Mouse (Mus musculus): Measurements from ENCODE around the gene Wfdc21.

Gene Wfdc21

GRCm38 (mm10) chr11:83753581-83754181 is 6.9 kb downstream of the Wfdc21 start, which contains the start of gene Heatr6:
Gene Heatr6 (plus strand): TSS chr11:83753696.
- DNase-seq (ENCODE audit: extremely low spot score), result peak; percentile 92

DNA sequence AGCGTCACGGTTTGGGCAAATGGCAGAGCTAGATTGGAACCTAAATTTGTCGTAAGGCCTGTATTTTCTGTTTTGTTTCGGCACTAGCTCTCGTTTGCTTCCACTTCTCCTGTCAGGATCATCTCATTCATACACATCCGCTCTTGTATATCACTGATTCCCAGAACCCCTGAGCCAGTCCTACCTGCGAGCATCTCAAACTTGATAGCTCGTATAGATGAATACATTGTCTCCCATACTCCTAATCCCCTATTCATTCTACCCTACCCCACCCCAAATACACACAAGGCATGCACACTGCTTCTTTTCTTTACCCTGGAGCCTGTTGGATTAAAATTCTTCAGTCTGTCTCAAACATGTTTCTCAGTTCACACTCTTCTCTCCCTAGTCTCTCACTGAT is 7.5 kb downstream of the Wfdc21 start:
- no peak for DNase-seq (ENCODE audit: extremely low spot score)

GRCm38 (mm10) chr11:83767306-83767705 is 20.6 kb downstream of the Wfdc21 start:
- no peak for DNase-seq (ENCODE audit: extremely low spot score)

- DNase-seq (ENCODE audit: extremely low spot score), result no peak
Measured at GRCm38 (mm10) chr11:83768976-83769375, 22.2 kb downstream of the Wfdc21 start.

- no peak for DNase-seq (ENCODE audit: extremely low spot score)
Measured at GRCm38 (mm10) chr11:83771014-83771413, 24.3 kb downstream of the Wfdc21 start.

- DNase-seq (ENCODE audit: extremely low spot score), result no peak
Measured at GRCm38 (mm10) chr11:83772341-83772740, 25.6 kb downstream of the Wfdc21 start.

GRCm38 (mm10) chr11:83773691-83774090 is 27.0 kb downstream of the Wfdc21 start:
- DNase-seq (ENCODE audit: extremely low spot score), result no peak

GRCm38 (mm10) chr11:83774324-83774723 is 27.6 kb downstream of the Wfdc21 start:
- DNase-seq (ENCODE audit: extremely low spot score), result no peak

DNA sequence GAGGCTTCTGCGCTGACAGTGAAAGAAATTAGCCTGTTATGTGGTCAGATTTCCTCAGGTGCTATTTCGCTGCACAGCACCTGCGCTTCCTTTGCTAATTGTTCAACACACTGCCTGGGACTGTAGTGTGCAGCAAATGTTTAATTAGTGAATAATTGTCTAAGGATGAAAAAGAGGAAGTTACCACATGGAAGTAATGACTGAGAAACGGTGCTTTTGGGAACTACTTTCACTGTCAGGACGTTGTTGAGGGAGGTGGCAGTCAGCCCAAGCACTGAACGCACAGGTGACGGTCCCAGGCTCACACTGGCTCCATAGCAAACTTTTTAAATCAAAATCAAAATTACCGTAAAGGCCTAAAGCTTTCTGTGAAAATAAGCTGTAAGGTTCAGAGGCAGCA is 30.1 kb downstream of the Wfdc21 start:
- no peak for DNase-seq (ENCODE audit: extremely low spot score)

DNA sequence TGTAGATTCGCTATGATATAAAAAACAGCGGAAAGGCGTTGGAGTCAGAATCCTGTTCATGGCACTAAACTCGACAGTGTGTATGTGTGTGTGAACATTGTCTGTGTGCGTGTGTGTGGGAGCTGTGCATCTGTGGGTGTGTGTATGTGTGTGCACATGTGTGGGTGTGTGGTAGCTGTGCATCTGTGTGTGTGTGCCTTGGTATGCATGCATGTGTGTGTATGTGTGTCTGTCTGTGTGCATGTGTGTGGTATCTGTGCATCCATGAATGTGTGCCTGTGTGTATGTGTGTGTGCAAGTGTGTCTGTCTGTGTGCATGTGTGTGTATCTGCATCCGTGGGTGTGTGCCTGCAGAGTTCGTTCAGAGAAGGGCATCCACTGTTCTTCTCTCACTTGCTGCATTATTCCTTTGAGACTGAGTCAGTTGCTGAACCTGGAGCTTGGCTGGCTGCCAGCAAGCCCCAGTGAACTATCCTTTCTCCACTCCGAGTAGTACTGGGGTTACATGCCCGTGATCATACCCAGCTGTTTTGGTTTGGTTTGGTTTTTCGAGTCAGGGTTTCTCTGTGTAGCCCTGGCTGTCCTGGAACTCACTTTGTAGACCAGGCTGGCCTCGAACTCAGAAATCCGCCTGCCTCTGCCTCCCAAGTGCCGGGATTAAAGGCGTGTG is 37.3 kb downstream of the Wfdc21 start:
- no peak for DNase-seq (ENCODE audit: extremely low spot score)

- no peak for DNase-seq (ENCODE audit: extremely low spot score)
Measured at GRCm38 (mm10) chr11:83784661-83785060, 37.9 kb downstream of the Wfdc21 start.

- peak; percentile 63 for DNase-seq (ENCODE audit: extremely low spot score)
Measured at GRCm38 (mm10) chr11:83785366-83785765, 38.6 kb downstream of the Wfdc21 start.

DNA sequence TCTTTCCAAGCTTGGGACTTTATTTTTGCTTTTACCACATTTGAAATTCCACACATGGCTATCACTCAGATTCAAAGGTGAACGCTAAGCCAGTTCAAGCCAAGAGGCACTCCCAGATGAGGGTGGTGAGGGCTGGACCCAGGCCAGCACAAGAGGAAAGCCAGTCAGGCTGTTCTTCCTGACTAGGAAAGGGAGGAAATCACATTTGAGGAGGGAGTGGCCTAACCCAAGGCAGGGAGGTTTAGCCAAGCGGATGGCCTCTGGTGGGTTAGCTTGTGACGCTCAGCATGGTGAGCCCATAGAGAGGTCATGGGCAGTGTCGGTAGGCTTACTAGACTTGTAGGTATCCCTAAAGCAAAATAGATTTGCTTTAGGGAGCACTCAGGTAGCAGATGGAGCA is 40.1 kb downstream of the Wfdc21 start:
- DNase-seq (ENCODE audit: extremely low spot score), result no peak

DNA sequence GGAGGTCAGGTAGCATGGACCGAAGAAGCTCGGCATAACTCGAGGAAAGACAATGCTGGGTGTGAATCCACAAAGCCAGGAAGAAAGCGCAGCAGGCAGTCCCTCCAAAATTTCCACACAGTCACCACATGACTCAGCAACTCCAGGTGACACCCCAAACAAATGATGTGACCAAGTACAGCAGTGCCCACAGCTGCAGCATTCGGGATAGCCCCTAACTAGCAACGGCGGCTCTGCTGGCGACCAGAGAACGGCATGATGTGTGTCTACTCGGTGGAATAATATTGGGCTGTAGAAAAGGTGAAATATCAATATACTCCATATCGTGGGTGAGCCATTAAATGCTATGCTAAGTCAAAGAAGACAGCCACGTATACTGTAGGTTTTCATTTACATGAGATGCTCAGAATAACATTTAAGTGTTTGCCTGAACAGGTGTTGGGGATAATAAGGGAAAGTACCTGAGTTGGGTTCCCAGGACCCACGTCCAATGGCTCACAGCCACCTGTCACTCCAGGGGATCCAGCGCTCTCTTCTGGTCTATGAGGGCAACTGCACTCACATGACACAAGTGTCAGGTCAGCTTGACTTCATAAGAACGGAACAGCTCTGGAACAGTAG is 40.8 kb downstream of the Wfdc21 start:
- no peak for DNase-seq (ENCODE audit: extremely low spot score)

DNA sequence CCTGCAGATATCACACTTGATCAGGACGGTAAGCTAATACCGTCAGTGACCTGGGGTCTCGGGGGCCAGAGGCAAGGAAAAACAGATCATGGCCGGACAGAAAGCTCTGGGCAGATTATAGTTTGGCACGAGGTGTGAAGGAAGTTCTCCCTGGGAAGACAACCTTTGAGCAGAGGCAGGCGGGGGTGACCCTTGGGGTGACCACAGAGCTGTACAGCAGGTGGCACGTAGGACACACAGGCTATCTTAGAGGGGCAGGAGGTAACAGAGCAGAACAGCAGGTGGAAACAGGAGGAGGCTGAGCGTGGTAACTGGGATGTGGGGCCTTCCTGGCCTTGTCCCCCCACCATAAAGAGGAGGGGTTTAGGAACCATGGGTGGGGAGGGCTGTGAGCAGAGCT is 41.6 kb downstream of the Wfdc21 start:
- no peak for DNase-seq (ENCODE audit: extremely low spot score)

GRCm38 (mm10) chr11:83789259-83789658 is 42.5 kb downstream of the Wfdc21 start:
- DNase-seq (ENCODE audit: extremely low spot score), result no peak

- DNase-seq (ENCODE audit: extremely low spot score), result no peak
Measured at GRCm38 (mm10) chr11:83791133-83791532, 44.4 kb downstream of the Wfdc21 start.

- no peak for DNase-seq (ENCODE audit: extremely low spot score)
Measured at GRCm38 (mm10) chr11:83792316-83792914, 45.7 kb downstream of the Wfdc21 start.

- no peak for DNase-seq (ENCODE audit: extremely low spot score)
Measured at GRCm38 (mm10) chr11:83793264-83793663, 46.5 kb downstream of the Wfdc21 start.

DNA sequence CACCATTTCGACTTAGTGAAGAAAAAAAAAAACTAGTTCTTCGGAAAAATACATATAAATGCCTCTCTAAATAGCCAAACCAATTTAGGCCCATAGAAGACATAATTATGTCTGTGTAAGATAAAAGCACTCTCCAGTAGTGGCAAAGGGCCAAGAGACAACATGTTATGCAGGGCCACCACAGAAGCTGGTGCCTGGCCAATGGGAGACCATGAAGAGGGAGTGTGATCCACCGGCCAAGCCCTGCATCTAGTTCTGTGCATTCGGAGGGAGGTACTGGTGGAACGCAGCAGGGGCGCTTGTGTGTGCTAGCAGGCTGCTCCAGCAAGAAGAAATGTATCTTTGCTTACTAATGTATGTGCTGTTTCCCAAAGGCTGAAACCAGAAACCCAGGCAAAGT is 49.4 kb downstream of the Wfdc21 start:
- no peak for DNase-seq (ENCODE audit: extremely low spot score)

DNA sequence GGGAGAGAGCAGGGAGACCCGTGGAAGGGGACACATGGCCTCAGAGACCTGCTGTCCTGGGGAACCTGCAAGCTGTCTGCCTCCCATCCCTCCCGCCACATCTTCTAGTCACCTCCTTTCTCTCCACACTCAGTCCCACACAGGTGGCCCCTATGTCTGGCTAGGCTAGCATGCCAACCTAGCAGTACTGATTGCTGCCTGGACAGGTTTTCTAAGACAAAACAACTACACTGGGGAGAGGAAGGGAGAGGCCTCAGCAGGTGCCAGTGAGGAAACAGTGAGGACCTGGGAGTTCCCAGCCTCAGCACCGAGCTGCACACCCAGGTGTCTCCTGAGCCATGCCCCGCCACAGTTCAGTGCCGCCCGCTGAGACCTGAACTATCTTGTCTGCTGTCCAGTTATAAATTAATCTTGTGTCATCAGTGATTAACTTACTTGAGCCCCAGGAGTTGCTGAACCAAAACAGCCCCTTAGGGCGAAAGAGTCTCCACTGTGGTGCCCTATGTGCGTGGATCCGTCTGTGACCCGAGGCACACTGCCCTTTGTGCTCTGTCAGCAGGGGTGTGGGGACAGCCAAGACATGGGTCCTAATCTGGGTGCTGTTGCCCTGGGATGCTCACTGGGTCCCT is 50.4 kb downstream of the Wfdc21 start:
- DNase-seq (ENCODE audit: extremely low spot score), result no peak

DNA sequence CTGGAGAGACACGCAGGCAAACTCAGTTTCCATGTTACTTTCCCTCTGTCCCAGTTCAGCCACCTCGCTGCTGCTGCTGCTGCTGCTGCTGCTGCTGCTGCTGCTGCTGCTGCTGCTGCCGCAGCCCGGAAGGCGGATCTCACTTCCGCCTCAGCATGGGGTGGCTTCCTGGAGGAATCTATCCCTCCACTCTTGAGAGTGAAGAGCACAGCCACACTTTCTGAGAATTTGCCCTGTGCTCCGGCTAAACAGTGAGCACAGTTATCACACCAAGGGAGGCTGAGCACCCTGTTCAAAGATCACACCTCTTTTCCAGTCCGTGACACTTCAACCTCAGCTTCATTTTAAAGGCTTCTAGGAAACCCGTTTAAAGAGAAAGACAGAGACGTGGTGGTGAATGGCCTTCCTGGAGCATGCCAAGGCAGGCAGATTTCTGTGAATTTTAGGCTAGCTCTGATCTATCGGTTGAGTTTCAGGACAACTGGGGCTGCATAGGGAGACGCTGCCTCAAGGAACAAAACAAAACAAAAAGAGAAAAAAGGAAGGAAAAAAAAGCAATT is 53.2 kb downstream of the Wfdc21 start:
- no peak for DNase-seq (ENCODE audit: extremely low spot score)
